Mouse (Mus musculus) embryonic fibroblast, embryonic 13.5 days (primary cell): ENCODE data around the gene Mettl7a2.

Experiments
- CTCF ChIP-seq: IDR thresholded peaks from 2 replicates; pipeline ENCODE4 v1.5.1; 2011; ENCODE audit warnings: mild to moderate bottlenecking, control low read depth, low read length, moderate library complexity, borderline replicate concordance; ENCODE audit not compliant: insufficient read depth
- POLR2A ChIP-seq: IDR thresholded peaks from 2 replicates; pipeline ENCODE4 v1.6.1; 2011; ENCODE audit warnings: low read depth, mild to moderate bottlenecking, control low read depth, low read length, moderate library complexity

GRCm38 (mm10) chr15:100355876-100356275 is 2.9 kb downstream of the Mettl7a2 start:
- TF ChIP-seq CTCF (no peak), POLR2A (no peak)
